Mouse (Mus musculus) hindbrain, embryonic 16.5 days (tissue): ENCODE data around the gene Igf2r. TPM values are rescaled to one million over a fixed set of nuclear protein-coding genes. Genes with fewer than 3 reads are reported as not detected.
A peak's percentile ranks its signal among the peaks of the same experiment; 100 is the strongest.

ENCODE experiments used
- ATAC-seq: fragments of 200-750 bp; cut with Nextera tagmentation; 2 replicates; pipeline ENCODE4 v1.8.0; 2017; ENCODE audit warnings: moderate TSS enrichment, moderate library complexity
- H3K27ac ChIP-seq: fragments of 300-500 bp; sonication (generic); 2 replicates; pipeline ENCODE4 v1.5.1; 2014; ENCODE audit warnings: low read depth, mild to moderate bottlenecking, control low read depth, low read length, moderate library complexity
- H3K27me3 ChIP-seq: fragments of 300-500 bp; sonication (generic); replicated peaks from 2 replicates; pipeline ENCODE4 v1.6.1; 2014; ENCODE audit warnings: low read length; ENCODE audit not compliant: control insufficient read depth, insufficient read depth
- H3K36me3 ChIP-seq: fragments of 300-500 bp; sonication (generic); 2 replicates; pipeline ENCODE4 v1.6.1; 2014; ENCODE audit warnings: mild to moderate bottlenecking, low read length, moderate library complexity, mixed read lengths; ENCODE audit not compliant: control insufficient read depth, insufficient read depth
- H3K4me1 ChIP-seq: fragments of 300-500 bp; sonication (generic); 2 replicates; pipeline ENCODE4 v1.6.1; 2014; ENCODE audit warnings: low read depth, low read length; ENCODE audit not compliant: control insufficient read depth, insufficient read depth
- H3K4me2 ChIP-seq: fragments of 300-500 bp; sonication (generic); 2 replicates; pipeline ENCODE4 v1.6.1; 2014; ENCODE audit warnings: mild to moderate bottlenecking, low read length, control low read depth, moderate library complexity
- H3K4me3 ChIP-seq: fragments of 300-500 bp; sonication (generic); 2 replicates; pipeline ENCODE4 v1.5.1; 2014; ENCODE audit warnings: mild to moderate bottlenecking, low read length, control low read depth, moderate library complexity
- H3K9ac ChIP-seq: fragments of 300-500 bp; sonication (generic); 2 replicates; pipeline ENCODE4 v1.6.1; 2014; ENCODE audit warnings: low read depth, mild to moderate bottlenecking, control low read depth, low read length, moderate library complexity
- H3K9me3 ChIP-seq: fragments of 300-500 bp; sonication (generic); 2 replicates; pipeline ENCODE4 v1.6.1; 2014; ENCODE audit warnings: mild to moderate bottlenecking, low read length, moderate library complexity; ENCODE audit not compliant: control insufficient read depth
- WGBS: fragments of 180-500 bp; shearing (Covaris S2); extraction: QIAGEN DNeasy Blood & Tissue Kit; methylation state at CpG from one replicate; pipeline ENCODE4 v1.1.7; 2014; 5-methylcytosine and 5-hydroxymethylcytosine counted together
- polyA plus RNA-seq: library from polyadenylated mRNA; unstranded; fragments of >200 nt; fragmentation: Nextera tagmentation; extraction: Ambion mirVana; gene quantifications from 2 replicates; pipeline ENCODE4 v1.2.1, GENCODE M21; 2015

The Igf2r gene
- polyA plus RNA-seq, 1 experiment from 2014 or later: 6.4 TPM

GRCm38 (mm10) chr17:12754243-12755007, 15.0 kb downstream of the Igf2r start:
- ATAC-seq: no peak
- Histone ChIP-seq H3K9ac (no peak overlapping the region), H3K27ac (no peak overlapping the region), H3K9me3 (no peaks in the 10 kb centered on the region), H3K27me3 (no peaks in the 10 kb centered on the region), H3K4me3 (no peak overlapping the region), H3K4me2 (no peak overlapping the region), H3K4me1 (peaks cover 21% of the 10 kb centered on the region), H3K36me3 (no peaks in the 10 kb centered on the region)
- WGBS: 91% methylated on average over 3 of the region's 3 CpGs

- H3K9me3 ChIP-seq: no peaks in the 10 kb centered on the region
- H3K4me1 ChIP-seq: peaks cover 19% of the 10 kb centered on the region
- no peak overlapping the region for H3K4me3 ChIP-seq
- 77% methylated on average over 4 of the region's 4 CpGs for WGBS
- no peaks in the 10 kb centered on the region for H3K36me3 ChIP-seq
- ATAC-seq: no peak
- no peak overlapping the region for H3K4me2 ChIP-seq
- no peak overlapping the region for H3K9ac ChIP-seq
- H3K27ac ChIP-seq: no peak overlapping the region
- no peaks in the 10 kb centered on the region for H3K27me3 ChIP-seq
Observed at GRCm38 (mm10) chr17:12753050-12753449, 16.4 kb downstream of the Igf2r start.

GRCm38 (mm10) chr17:12751641-12752040, 17.8 kb downstream of the Igf2r start:
- no peak overlapping the region for H3K4me2 ChIP-seq
- no peak for ATAC-seq
- H3K9ac ChIP-seq: no peak overlapping the region
- 76% methylated on average over 4 of the region's 4 CpGs for WGBS
- H3K36me3 ChIP-seq: no peaks in the 10 kb centered on the region
- no peak overlapping the region for H3K27ac ChIP-seq
- H3K4me3 ChIP-seq: no peak overlapping the region
- H3K4me1 ChIP-seq: peaks cover 19% of the 10 kb centered on the region
- H3K27me3 ChIP-seq: no peaks in the 10 kb centered on the region
- H3K9me3 ChIP-seq: no peaks in the 10 kb centered on the region

DNA sequence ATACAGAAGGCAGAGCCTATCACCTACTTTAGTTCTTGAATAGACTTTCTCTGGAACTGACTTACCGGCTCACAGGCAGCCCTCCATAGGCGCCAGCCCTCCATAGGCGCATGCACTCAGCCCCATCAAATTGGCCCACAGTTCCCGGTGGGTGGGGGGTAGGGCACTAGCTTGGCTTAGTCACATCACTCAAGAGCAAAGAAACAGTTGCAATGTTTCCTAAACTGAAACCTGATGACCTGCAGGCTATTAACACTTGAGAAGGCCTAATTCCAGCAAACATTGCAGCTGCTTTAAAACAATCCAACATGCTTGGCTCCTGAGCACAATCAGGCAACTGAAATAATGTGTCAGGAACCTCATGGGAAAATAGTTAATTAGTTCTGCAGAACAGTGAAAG, 18.2 kb downstream of the Igf2r start:
- no peak overlapping the region for H3K27ac ChIP-seq
- no peaks in the 10 kb centered on the region for H3K27me3 ChIP-seq
- WGBS: 33% methylated on average over 4 of the region's 4 CpGs
- ATAC-seq: peak; percentile 46; the same call in 1 of the 2 replicates
- peaks cover 19% of the 10 kb centered on the region for H3K4me1 ChIP-seq
- H3K4me2 ChIP-seq: no peak overlapping the region
- no peak overlapping the region for H3K9ac ChIP-seq
- no peak overlapping the region for H3K4me3 ChIP-seq
- H3K9me3 ChIP-seq: no peaks in the 10 kb centered on the region
- H3K36me3 ChIP-seq: no peaks in the 10 kb centered on the region; the same call in 1 of the 2 replicates

GRCm38 (mm10) chr17:12750591-12751170, 18.8 kb downstream of the Igf2r start:
- Histone ChIP-seq H3K4me2 (no peak overlapping the region), H3K9me3 (no peaks in the 10 kb centered on the region), H3K27me3 (no peaks in the 10 kb centered on the region), H3K9ac (no peak overlapping the region), H3K4me1 (peaks cover 19% of the 10 kb centered on the region), H3K27ac (no peak overlapping the region), H3K4me3 (no peak overlapping the region), H3K36me3 (peaks cover 3% of the 10 kb centered on the region; the same call in 1 of the 2 replicates)
- 80% methylated on average over 9 of the region's 9 CpGs for WGBS
- ATAC-seq: no peak

DNA sequence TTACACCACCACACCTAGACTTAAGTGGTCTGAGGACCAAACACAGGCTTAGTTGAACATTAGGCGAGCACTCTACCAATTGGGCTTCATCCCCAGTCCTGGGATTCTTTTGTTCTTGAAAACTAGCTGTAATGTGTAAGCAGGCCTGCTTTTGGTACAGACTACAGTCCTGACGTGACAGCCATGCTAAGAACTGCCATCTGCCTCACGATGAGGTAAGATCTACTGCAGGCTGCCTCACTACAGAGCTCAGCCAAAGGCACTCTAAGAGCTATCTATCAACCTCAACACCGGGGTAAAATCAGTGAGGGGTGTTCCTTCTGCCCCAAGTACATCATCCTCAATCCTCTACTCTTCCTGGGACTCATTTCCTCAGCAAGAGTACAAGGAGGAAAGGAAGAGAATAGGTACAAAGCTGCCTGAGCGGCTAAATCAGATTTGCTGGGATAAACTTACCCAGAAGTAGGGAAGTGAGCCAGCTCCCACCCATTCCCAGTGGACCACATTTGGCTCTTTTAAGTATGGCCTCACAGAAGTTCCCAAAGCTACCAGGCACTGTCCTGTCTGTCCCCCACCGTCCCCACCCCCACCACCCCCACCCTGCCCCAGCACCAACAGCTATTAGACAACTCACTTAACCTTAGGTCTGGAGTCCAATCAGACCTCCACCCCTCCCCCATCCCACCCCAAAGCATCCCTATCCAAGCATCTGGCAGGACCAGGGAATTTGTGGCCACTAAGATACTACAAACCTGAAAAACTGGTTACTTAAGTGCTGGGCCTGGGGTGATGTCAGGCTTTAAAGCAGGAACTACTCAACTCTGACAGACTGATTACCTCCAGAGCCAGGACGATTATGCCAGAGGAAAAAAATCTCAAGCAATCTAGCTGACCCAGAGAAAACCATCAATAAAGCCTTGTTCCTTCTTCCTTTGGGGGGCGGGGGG, 19.8 kb downstream of the Igf2r start:
- peaks cover 9% of the 10 kb centered on the region; the same call in 1 of the 2 replicates for H3K36me3 ChIP-seq
- H3K27me3 ChIP-seq: no peaks in the 10 kb centered on the region
- H3K9me3 ChIP-seq: no peaks in the 10 kb centered on the region
- 0 out of 2 replicates have a peak overlapping the region, but pooled peaks have one; percentile 23 for H3K27ac ChIP-seq
- H3K4me1 ChIP-seq: peaks cover 19% of the 10 kb centered on the region
- peak; percentile 55; the same call in 1 of the 2 replicates for ATAC-seq
- H3K4me3 ChIP-seq: no peak overlapping the region
- WGBS: 55% methylated on average over 8 of the region's 8 CpGs
- no peak overlapping the region for H3K9ac ChIP-seq
- no peak overlapping the region for H3K4me2 ChIP-seq

DNA sequence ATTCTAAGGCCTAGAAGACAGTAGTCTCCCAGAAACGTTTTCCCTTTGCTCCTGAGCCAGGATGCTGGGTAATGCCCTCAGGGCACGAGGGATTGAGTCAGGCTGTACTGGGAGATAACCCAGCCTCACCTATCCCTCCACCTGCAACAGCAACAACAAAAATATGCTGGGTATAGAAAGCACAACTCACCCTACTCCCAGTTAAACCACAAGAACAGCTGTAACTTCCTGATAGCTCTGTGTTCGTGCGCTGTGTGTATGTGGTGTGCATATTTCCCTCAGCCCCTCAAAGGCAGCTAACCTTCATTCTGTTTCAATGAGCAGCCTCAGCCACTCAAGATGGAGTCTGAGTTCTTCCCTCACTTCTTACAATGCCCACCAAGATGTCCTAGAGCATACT, 23.7 kb downstream of the Igf2r start:
- H3K9me3 ChIP-seq: peaks cover 23% of the 10 kb centered on the region
- H3K36me3 ChIP-seq: peaks cover 20% of the 10 kb centered on the region
- H3K27me3 ChIP-seq: no peaks in the 10 kb centered on the region
- no peak overlapping the region for H3K27ac ChIP-seq
- H3K4me1 ChIP-seq: peaks cover 14% of the 10 kb centered on the region
- no peak overlapping the region for H3K4me2 ChIP-seq
- no peak for ATAC-seq
- H3K4me3 ChIP-seq: no peak overlapping the region
- WGBS: 92% methylated on average over 4 of the region's 4 CpGs
- no peak overlapping the region for H3K9ac ChIP-seq

DNA sequence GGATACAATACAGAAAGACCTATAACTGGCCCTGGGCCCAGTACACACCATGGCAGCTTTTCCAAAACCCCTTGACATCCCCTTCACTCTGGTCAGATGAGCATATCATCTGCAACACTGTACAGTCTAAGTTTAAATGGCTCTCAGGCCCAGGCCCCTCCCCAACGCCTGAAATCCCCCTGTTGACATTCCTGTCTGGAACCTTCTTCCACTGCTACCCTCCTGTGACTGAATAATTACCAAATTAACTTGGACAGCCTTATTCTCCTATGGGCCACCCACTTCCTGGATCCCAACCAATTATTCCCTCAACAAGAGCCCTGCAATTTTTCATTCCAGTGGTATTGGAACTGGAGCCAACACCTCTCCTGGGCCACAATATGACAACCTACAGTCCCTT, 25.4 kb downstream of the Igf2r start:
- 58% methylated on average over 1 of the region's 1 CpGs for WGBS
- H3K36me3 ChIP-seq: peaks cover 26% of the 10 kb centered on the region
- no peak overlapping the region for H3K27ac ChIP-seq
- H3K9ac ChIP-seq: no peak overlapping the region
- H3K9me3 ChIP-seq: peaks cover 23% of the 10 kb centered on the region
- H3K4me1 ChIP-seq: no peaks in the 10 kb centered on the region
- H3K4me3 ChIP-seq: no peak overlapping the region
- no peak overlapping the region for H3K4me2 ChIP-seq
- no peaks in the 10 kb centered on the region for H3K27me3 ChIP-seq
- ATAC-seq: no peak
